Mouse (Mus musculus) hematopoietic stem cell, adult 5-6 weeks (primary cell): Measurements from ENCODE around the gene Tmed8. TPM values are rescaled to one million over a fixed set of nuclear protein-coding genes. Genes with fewer than 3 reads are reported as not detected.
"Not testable (repeated sequence)": the region's sequence is repeated elsewhere in the genome, so short reads cannot be mapped to it uniquely, and the experiment has no call there.

Experiments
- ATAC-seq, 2 experiments: fragments of 125-278 bp in 1 of 2; replicated peaks in 1 of 2; 2 replicates each; pipeline ENCODE4 v1.8.0; 2016 to 2017; ENCODE audit warnings: inconsistent platforms in 2 of 2, mild to moderate bottlenecking in 2 of 2, moderate number of reproducible peaks in 2 of 2, low read depth in 1 of 2, moderate TSS enrichment in 1 of 2; ENCODE audit not compliant: low FRiP score in 2 of 2, poor library complexity in 2 of 2, severe bottlenecking in 2 of 2, insufficient read depth in 1 of 2, low TSS enrichment in 1 of 2
- total RNA-seq: library from RNA; stranded (forward); fragments of 172-1452, 232-1000 nt; gene quantifications from 2 replicates; pipeline ENCODE4 v1.2.3, GENCODE M21; 2017

Gene Tmed8
- 11.7 and 12.4 TPM in 2 replicates for total RNA-seq

- peak; percentile 85 for ATAC-seq
Observed at GRCm38 (mm10) chr12:87199973-87200586, at the start of gene Tmed8. Gene Tmed8, minus strand, starts transcription at chr12:87200454.

DNA sequence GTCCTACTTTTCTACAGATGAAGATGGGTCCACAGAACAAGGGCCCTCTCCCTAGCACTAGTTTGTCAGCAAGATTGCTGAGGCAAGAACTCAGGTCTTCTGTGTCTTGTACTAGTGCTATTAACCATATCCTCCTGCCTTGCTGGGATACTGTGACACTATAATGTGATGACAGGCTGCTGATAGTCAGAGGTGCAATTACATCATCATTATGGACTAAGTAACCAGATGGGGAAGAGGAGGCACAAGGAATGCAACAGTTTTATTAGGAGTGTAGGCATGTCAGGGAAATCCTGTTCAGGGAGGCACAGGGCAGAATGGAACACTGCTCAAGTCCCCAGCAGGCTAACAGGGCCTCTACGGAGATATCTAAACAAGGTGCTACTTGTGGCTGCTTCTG lies 38.4 kb upstream of the Tmed8 start, which contains the start of gene Noxred1:
TSS of gene Noxred1 (minus strand) at position 101 of the 400 bp plus-strand sequence.
- ATAC-seq: no peak

- peak; percentile 57 to 81 for ATAC-seq
Observed at GRCm38 (mm10) chr12:87236882-87237483, 36.7 kb upstream of the Tmed8 start.

GRCm38 (mm10) chr12:87230379-87230895 lies 30.2 kb upstream of the Tmed8 start:
- no peak for ATAC-seq

- no peak for ATAC-seq
Observed at GRCm38 (mm10) chr12:87229633-87230032, 29.4 kb upstream of the Tmed8 start.

DNA sequence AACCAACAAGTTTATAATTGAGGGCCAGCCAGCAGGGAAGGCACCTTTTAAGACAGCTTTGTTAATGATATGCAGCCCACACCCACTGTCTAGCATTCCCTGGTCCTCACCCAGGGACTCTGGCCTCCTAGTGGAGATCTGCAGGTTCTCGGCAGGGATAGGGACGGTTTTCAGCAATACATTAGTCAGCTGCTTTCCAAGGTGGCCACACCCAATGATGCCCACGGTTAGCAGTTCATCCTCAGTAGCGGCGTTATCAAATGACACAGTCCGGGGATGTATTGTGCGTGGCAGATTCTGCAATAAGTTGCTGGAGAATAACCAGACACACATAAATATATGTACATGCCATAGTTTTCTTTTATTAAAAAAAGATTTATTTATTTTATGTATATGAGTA lies 26.5 kb upstream of the Tmed8 start:
- ATAC-seq: no peak

GRCm38 (mm10) chr12:87224950-87225349 lies 24.7 kb upstream of the Tmed8 start:
- peak in 1 of 2 experiments; percentile 32; a peak in 1 of 4 replicates for ATAC-seq

DNA sequence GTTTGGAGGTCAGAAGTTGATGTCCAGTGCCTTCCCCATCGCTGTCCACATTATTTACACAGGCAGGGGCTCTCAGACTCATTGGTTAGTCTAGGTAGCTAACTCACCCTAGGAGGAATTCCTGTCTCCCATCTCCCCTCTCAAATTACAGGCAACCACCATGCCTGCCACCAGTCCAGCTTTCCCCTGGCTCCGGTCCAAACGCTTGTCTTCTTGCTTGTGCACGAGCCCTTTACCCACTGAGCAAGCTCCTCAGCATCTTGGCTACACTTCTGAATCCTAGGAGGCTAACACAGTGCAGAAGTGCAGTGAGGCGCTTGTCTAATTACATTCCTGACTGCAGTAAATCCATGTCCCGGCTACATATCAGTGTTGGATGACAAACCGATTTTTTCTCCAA lies 19.1 kb upstream of the Tmed8 start:
- ATAC-seq: no peak

DNA sequence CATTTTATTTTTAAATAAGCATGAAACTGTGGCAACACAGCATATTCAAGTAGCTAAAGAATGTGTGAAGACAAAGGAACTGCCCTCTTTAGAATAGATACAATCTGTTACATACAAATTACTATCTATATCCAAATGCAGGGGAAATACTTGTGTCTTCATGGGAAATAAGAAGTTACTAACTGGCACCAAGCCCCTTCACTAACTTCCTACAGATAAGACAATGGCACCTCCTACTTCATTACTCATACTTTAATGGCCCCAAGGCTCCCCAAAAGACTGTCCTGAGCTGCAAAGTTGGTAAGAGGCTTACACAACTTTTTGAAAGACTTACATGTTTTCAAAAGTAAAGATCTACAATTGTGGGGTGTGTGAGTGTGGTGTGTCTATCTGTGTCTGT lies 17.3 kb upstream of the Tmed8 start:
- ATAC-seq: no peak

GRCm38 (mm10) chr12:87216053-87216452 lies 15.8 kb upstream of the Tmed8 start:
- ATAC-seq: no peak

DNA sequence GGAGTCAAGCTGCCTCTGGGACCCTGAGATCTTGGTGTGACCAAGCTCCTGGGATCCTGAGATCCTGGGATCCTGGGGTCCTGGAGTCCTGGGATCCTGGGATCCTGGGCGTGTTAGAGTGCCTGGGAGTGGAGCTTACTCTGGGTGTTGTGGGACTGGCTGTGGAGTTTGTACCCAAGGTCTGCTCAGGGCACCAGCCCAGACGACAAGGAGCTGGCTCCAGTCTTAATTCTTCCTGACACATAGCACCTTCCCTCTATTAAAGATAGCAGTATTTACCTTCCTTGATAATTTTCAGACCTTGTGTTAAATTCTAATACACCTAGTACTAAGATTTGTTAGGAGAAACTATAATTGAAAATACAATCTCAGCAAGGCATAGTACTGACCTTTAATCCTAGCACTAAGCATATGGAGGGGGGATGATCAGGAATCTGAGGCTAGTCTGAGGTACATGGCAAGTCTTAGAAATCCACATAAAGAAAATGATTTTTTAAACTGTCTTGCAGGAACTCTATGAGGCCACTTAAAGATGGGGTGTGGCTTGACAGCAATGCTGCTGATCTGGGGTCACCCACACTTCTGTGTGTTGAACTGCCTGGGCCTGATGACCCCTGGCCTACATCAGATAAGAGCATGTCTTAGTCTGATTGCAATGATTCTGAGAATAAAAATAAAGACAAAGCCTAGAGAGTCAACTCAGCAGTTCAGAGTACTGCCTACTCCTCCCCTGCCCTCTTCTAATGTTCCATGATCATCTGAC lies 12.8 kb upstream of the Tmed8 start:
- no peak for ATAC-seq

- ATAC-seq: not testable (repeated sequence)
Observed at GRCm38 (mm10) chr12:87205789-87206188, 5.5 kb upstream of the Tmed8 start.

DNA sequence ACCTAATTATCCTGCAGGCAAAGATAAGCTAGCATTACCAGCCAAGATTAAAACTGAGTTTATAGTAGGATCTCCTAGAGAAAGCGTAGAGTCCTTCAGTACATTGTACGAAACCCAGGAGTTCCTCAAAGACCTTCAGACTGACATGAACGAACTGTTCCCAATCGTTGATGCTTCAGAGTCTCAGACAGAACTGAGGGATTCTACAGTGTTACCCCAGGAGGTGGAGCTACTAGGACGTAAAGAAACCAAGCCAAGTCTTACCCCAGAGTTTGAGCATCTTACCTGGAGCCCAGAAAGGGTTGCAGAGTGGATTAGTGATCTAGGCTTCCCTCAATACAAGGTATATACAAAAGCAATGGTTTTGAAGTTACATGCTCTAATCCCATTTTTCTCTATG lies 1.4 kb upstream of the Tmed8 start:
- ATAC-seq: no peak

GRCm38 (mm10) chr12:87199206-87199972 lies 865 bp downstream of the Tmed8 start, which contains the start of gene Samd15:
Gene Samd15, plus strand, starts transcription at chr12:87199723.
- ATAC-seq: peak; percentile 18 to 29; a peak in 3 of 4 replicates

- ATAC-seq: no peak
Observed at GRCm38 (mm10) chr12:87198792-87199191, 1.5 kb downstream of the Tmed8 start.

GRCm38 (mm10) chr12:87196310-87196709 lies 3.9 kb downstream of the Tmed8 start:
- no peak for ATAC-seq

GRCm38 (mm10) chr12:87195069-87195468 lies 5.2 kb downstream of the Tmed8 start:
- no peak for ATAC-seq
